Mouse (Mus musculus) ES-Bruce4 (cell line): ENCODE data around the gene Diaph3.

ENCODE experiments used
- CTCF ChIP-seq: IDR thresholded peaks from one replicate; pipeline ENCODE4 v1.8.1; 2011; ENCODE audit warnings: low read depth, low read length
- EP300 ChIP-seq: IDR thresholded peaks from 2 replicates; pipeline ENCODE4 v1.6.1; 2011; ENCODE audit warnings: low read depth, low read length; ENCODE audit not compliant: insufficient read depth
- POLR2A ChIP-seq: IDR thresholded peaks from one replicate; pipeline ENCODE4 v1.8.1; 2011; ENCODE audit warnings: low read length; ENCODE audit not compliant: insufficient read depth

GRCm38 (mm10) chr14:86748876-86749275, 392.2 kb downstream of the Diaph3 start:
- TF ChIP-seq POLR2A (no peak), CTCF (no peak), EP300 (no peak)
